Mouse (Mus musculus) MEL (cell line): ENCODE results near the gene Nwd2.

Experiments used
- CTCF ChIP-seq, 3 experiments: IDR thresholded peaks in 2 of 3; conservative IDR thresholded peaks in 1 of 3; 2 replicates each; pipeline ENCODE4 v1.5.1; 2011 to 2012; ENCODE audit warnings: low read length in 3 of 3, low read depth in 2 of 3, mild to moderate bottlenecking in 2 of 3, improper control_type of control experiment in 1 of 3, inconsistent platforms in 1 of 3, mixed read lengths in 1 of 3, moderate library complexity in 1 of 3; ENCODE audit not compliant: control insufficient read depth in 1 of 3, insufficient read depth in 1 of 3, poor library complexity in 1 of 3, severe bottlenecking in 1 of 3
- E2F4 ChIP-seq: IDR thresholded peaks from 2 replicates; pipeline ENCODE4 v1.6.1; 2011; ENCODE audit warnings: low read depth, low read length, improper control_type of control experiment, borderline replicate concordance
- EP300 ChIP-seq, 2 experiments: IDR thresholded peaks; 2 replicates each; pipeline ENCODE4 v1.6.1; 2011; ENCODE audit warnings: improper control_type of control experiment in 2 of 2, low read length in 2 of 2, low read depth in 1 of 2, mild to moderate bottlenecking in 1 of 2
- MAFK ChIP-seq: IDR thresholded peaks from 2 replicates; pipeline ENCODE4 v1.6.1; 2011; ENCODE audit warnings: low read depth, mild to moderate bottlenecking, low read length, improper control_type of control experiment, borderline replicate concordance
- POLR2A ChIP-seq, 2 experiments: IDR thresholded peaks; 2 replicates each; pipeline ENCODE4 v1.6.1; 2011 to 2012; ENCODE audit warnings: low read length in 2 of 2, mild to moderate bottlenecking in 2 of 2, control low read depth in 1 of 2, improper control_type of control experiment in 1 of 2, low read depth in 1 of 2, moderate library complexity in 1 of 2; ENCODE audit not compliant: control insufficient read depth in 1 of 2, insufficient read depth in 1 of 2, poor library complexity in 1 of 2

DNA sequence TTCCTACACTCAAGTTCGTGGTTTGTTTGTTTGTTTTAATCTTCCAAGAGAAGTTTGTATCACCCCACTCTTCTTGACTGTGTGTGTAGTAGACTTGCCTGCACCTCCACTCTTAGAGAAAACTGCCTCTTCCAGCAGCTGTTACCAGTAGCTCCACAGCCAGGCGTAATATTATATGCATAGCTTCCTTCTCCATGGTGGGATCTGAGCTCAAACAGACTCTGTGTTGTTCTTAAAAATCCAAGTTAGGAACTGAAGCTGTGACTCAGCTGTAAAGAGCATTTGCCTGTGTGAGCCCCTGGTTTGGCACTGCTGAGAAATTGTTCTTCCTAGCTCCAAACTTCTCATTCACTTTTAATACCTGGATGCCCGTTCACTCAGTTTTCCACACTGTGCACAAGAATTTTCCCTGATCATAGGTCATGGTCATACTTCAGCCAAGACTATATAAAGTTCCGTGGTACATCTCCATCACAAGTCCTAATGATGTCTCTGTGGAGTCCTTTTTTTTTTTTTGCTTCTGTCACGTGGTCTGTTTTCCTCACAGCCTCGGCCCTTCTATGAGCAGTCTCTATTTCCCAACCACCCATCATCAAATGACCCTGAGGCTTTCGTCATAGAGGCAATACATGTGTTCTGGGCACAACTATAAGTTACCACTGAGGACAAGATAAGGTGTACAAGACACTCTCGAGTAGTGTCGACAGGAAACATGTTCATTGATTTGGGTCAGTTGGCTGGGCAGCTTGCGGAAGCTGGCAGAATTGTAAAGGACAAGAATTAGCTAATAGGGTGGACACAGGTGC is 179.7 kb downstream of the Nwd2 start:
- TF ChIP-seq MAFK (no peak), EP300 (IDR thresholded peaks at IDR 0.05; ENCODE audit: low read depth in 1 of 2, low read length in 2 of 2) (no peak), POLR2A (IDR thresholded peaks at IDR 0.05; ENCODE audit: control insufficient read depth in 1 of 2, insufficient read depth in 1 of 2, low read depth in 1 of 2, low read length in 2 of 2, poor library complexity in 1 of 2) (no peak), CTCF (IDR thresholded peaks at IDR 0.05 in 2 of 3, conservative IDR thresholded peaks at IDR 0.05 in 1 of 3; ENCODE audit: control insufficient read depth in 1 of 3, insufficient read depth in 1 of 3, low read depth in 2 of 3, low read length in 3 of 3, poor library complexity in 1 of 3, severe bottlenecking in 1 of 3) (no peak), E2F4 (no peak)
